Mouse (Mus musculus) liver, embryonic 14.5 days (tissue): ENCODE data around the gene Cux2. TPM values are rescaled to one million over a fixed set of nuclear protein-coding genes. Genes with fewer than 3 reads are reported as not detected.

ENCODE experiments used
- ATAC-seq: fragments of 200-750 bp; cut with Nextera tagmentation; 2 replicates; pipeline ENCODE4 v1.8.0; 2017; ENCODE audit warnings: moderate number of reproducible peaks, mild to moderate bottlenecking, moderate library complexity; ENCODE audit not compliant: insufficient read depth
- DNase-seq, 3 experiments: peaks; one replicate each; pipeline ENCODE4 v3.0.0-alpha.2; 2012 to 2013; ENCODE audit warnings: low read depth in 3 of 3, low spot score in 3 of 3
- H3K27ac ChIP-seq: fragments of 300-500 bp; sonication (generic); 2 replicates; pipeline ENCODE4 v1.5.1; 2014; ENCODE audit warnings: moderate library complexity, mild to moderate bottlenecking, control low read depth, inconsistent platforms
- H3K27me3 ChIP-seq: fragments of 300-500 bp; sonication (generic); 2 replicates; pipeline ENCODE4 v1.6.1; 2014; ENCODE audit warnings: mild to moderate bottlenecking, low read length, moderate library complexity; ENCODE audit not compliant: control insufficient read depth, insufficient read depth
- H3K36me3 ChIP-seq: fragments of 300-500 bp; sonication (generic); replicated peaks from 2 replicates; pipeline ENCODE4 v1.6.1; 2014; ENCODE audit warnings: low read depth; ENCODE audit not compliant: control insufficient read depth, insufficient read depth
- H3K4me1 ChIP-seq, 2 experiments: fragments of 200-500 bp in 1 of 2; fragments of 300-500 bp in 1 of 2; sonication (generic) in 1 of 2; replicated peaks; 2 replicates each; pipeline ENCODE4 v1.6.1; 2012 to 2014; ENCODE audit warnings: antibody characterized with exemption in 1 of 2, inconsistent platforms in 1 of 2, low read length in 1 of 2; ENCODE audit not compliant: control insufficient read depth in 2 of 2, insufficient read depth in 2 of 2
- H3K4me2 ChIP-seq: fragments of 300-500 bp; sonication (generic); 2 replicates; pipeline ENCODE4 v1.6.1; 2014; ENCODE audit warnings: low read depth, mild to moderate bottlenecking, control low read depth, moderate library complexity
- H3K4me3 ChIP-seq, 2 experiments: fragments of 200-500 bp in 1 of 2; fragments of 300-500 bp in 1 of 2; sonication (generic) in 1 of 2; 2 replicates each; pipeline ENCODE4 v1.5.1; 2012 to 2014; ENCODE audit warnings: low read depth in 2 of 2, low read length in 2 of 2, mild to moderate bottlenecking in 2 of 2, control low read depth in 1 of 2, inconsistent platforms in 1 of 2, moderate library complexity in 1 of 2; ENCODE audit not compliant: insufficient read depth in 1 of 2
- H3K9ac ChIP-seq: fragments of 300-500 bp; sonication (generic); replicated peaks from 2 replicates; pipeline ENCODE4 v1.6.1; 2014; ENCODE audit warnings: mild to moderate bottlenecking, control low read depth, moderate library complexity
- H3K9me3 ChIP-seq: fragments of 300-500 bp; sonication (generic); 2 replicates; pipeline ENCODE4 v1.6.1; 2016; ENCODE audit warnings: low read length, mixed read lengths; ENCODE audit not compliant: control insufficient read depth
- CTCF ChIP-seq: IDR thresholded peaks from 2 replicates; pipeline ENCODE4 v1.5.1; 2016; ENCODE audit warnings: antibody characterized with exemption, low read depth, control low read depth
- EP300 ChIP-seq: IDR thresholded peaks from 2 replicates; pipeline ENCODE4 v1.6.1; 2016; ENCODE audit warnings: antibody characterized with exemption, low read depth
- WGBS: fragments of 180-500 bp; shearing (Covaris S2); extraction: QIAGEN DNeasy Blood & Tissue Kit; methylation state at CpG from one replicate; pipeline ENCODE4 v1.1.7; 2014; ENCODE audit not compliant: insufficient replicate concordance; 5-methylcytosine and 5-hydroxymethylcytosine counted together
- polyA plus RNA-seq, 2 experiments: library from polyadenylated mRNA; depleted of rRNA in 1 of 2; stranded (reverse) in 1 of 2; unstranded in 1 of 2; fragments of >200 nt; fragmentation: Nextera tagmentation in 1 of 2; extraction: Ambion mirVana in 1 of 2; gene quantifications; 2 replicates each; pipeline versions ENCODE4 v1.2.1 to v1.2.3; 2012 to 2014

The Cux2 gene
- polyA plus RNA-seq, 2 experiments: 1.0 to 1.4 TPM

DNA sequence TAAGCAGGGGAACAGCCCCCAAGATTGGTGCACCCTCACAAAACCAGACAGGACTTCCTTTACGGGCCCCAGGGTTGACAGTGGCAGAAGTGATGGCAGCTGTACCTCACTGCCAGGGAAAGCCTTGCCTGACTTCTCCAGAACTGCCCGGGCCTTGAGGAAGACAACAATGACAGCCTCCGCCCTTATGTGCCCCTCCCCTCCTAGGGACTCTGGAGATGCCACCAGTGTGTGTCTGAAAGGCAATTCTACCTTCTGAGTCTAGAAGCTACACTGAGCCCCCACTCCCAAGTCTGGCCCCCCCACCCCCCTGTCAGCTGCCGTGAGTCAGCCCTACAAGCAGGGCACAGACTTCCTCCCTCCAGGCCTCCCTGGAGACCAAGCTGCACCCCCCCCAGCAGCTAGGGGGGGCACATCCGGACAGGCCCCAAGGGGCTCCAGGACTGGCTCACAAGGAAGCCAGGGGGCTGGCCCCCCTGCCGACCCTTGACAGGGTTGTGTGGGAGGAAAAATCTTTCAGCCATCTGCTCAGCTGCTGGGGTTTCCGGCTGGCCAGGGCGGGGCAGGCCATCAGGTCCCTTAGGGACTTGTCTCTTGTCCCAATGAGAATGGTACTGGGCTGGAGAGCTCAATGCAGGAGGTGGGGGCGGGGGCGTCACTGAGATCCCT, 216.2 kb downstream of the Cux2 start:
- TF ChIP-seq EP300: no peak
- no peak for TF ChIP-seq CTCF
- no peak overlapping the region for H3K27ac ChIP-seq
- no peak overlapping the region for H3K9ac ChIP-seq
- H3K36me3 ChIP-seq: no peaks in the 10 kb centered on the region; the same call in 1 of the 2 replicates
- H3K4me3 ChIP-seq: 0 out of 4 replicates have a peak overlapping the region, but pooled peaks of 1 of the 2 experiments have one; percentile 13
- ATAC-seq (no peak), DNase-seq (no peak)
- peaks cover 28% of the 10 kb centered on the region in 2 experiments for H3K4me1 ChIP-seq
- H3K27me3 ChIP-seq: peaks cover 3% of the 10 kb centered on the region; the same call in 1 of the 2 replicates
- WGBS: 19% methylated on average over 10 of the region's 10 CpGs
- H3K9me3 ChIP-seq: no peaks in the 10 kb centered on the region
- H3K4me2 ChIP-seq: peak overlapping the region; percentile 84

DNA sequence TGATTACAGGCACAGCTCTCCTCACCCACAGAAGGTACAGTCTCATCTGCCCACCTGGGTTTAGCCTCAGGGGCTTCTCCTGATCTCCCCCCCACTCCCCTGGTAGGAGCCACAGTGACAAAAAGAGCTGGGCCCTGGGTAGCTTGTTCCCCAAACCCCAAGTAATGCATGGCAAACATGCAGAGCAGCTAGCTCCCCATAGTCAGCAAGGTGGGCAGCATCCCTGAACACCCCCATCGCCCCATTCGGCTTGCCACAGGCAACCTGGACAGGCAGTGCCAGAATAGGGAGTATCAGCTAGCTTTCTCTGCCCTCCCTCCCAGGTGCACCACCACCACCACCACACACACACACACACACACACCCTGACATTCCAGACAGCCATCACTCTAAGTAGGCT, 216.7 kb downstream of the Cux2 start:
- Histone ChIP-seq H3K9me3 (no peaks in the 10 kb centered on the region), H3K27ac (no peak overlapping the region), H3K4me3 (no peak overlapping the region), H3K4me1 (peaks cover 23 to 26% of the 10 kb centered on the region in 2 experiments), H3K36me3 (peaks cover 4% of the 10 kb centered on the region), H3K4me2 (peak overlapping the region; percentile 84), H3K27me3 (no peaks in the 10 kb centered on the region; the same call in 1 of the 2 replicates), H3K9ac (no peak overlapping the region)
- 69% methylated on average over 2 of the region's 2 CpGs for WGBS
- no peak for DNase-seq
- no peak for TF ChIP-seq CTCF
- no peak for TF ChIP-seq EP300
- no peak for ATAC-seq

DNA sequence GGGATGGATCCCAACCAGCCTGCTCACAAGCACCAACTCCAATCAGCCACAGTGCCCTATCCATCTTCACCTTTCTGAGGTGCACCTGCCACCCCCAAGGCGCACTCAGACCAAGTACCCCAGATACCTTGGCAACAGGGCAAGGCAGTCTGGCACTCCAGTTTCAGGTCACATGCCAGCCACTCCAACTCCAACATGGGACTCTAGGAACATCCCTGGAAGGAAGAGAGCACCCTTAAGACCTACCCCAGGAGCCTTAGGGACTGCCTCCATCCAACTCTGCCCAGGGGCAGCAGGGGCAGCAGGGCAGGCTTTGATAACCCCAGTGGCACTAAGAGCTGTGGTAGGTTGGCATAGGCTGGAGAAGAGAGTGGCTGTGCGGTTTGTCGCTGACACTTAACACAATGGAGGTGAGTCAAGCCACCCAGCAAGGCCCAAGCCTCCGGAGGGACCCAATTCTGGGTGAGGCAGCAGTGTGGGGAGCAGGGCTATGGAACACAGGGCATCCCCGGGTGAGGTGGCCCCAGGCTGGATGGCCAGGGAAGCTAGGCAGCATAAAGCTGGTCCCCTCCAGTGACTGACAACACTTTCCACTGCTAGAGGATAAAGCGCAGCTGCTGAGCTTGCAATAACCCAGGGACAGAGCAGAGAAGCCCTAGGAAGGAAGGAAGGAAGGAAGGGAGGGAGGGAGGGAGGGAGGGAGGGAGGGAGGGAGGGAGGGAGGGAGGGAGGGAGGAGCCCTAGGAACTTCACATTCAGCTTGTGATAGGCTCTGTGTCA, 217.3 kb downstream of the Cux2 start:
- TF ChIP-seq CTCF: no peak
- no peak for TF ChIP-seq EP300
- Histone ChIP-seq H3K9me3 (no peaks in the 10 kb centered on the region), H3K4me1 (peaks cover 17 to 21% of the 10 kb centered on the region in 2 experiments), H3K36me3 (peaks cover 7% of the 10 kb centered on the region), H3K27ac (no peak overlapping the region), H3K4me2 (no peak overlapping the region), H3K4me3 (no peak overlapping the region), H3K27me3 (no peaks in the 10 kb centered on the region), H3K9ac (no peak overlapping the region)
- 59% methylated on average over 5 of the region's 6 CpGs for WGBS
- no peak for ATAC-seq
- DNase-seq: no peak

DNA sequence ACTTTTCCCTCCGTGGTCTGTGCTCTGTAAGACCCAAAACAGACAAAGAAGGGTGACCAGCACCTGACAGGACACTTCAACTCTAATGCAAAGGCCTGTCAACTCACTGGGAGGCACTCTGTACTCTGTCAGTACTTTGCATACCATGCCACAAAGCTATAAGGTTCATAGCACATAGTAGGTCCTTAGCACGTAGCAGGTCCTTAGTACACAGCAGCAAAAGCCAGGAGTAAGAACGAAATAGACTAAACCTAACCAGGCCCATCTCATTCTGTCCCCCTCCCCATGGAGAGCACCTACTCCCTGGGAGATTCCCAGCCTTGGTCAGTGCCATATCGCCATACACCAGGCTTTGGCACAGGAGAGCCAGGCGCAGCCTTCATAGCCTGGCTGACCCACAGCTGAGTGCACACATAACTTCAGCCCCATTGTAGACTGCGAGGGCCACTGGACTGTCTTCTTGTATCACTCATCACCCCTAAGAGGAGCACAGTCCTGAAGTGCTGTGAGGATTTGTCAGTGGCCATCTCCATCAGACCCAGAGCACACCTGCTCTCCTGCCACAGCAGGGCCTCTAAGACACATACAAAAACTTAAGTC, 218.8 kb downstream of the Cux2 start:
- WGBS: 83% methylated on average over 6 of the region's 6 CpGs
- no peak overlapping the region for H3K4me3 ChIP-seq
- H3K27me3 ChIP-seq: no peaks in the 10 kb centered on the region
- no peak overlapping the region for H3K4me2 ChIP-seq
- H3K27ac ChIP-seq: no peak overlapping the region
- peaks cover 10 to 21% of the 10 kb centered on the region in 2 experiments for H3K4me1 ChIP-seq
- TF ChIP-seq CTCF (no peak), EP300 (no peak)
- no peak for ATAC-seq
- DNase-seq: no peak
- peaks cover 12% of the 10 kb centered on the region for H3K36me3 ChIP-seq
- no peak overlapping the region for H3K9ac ChIP-seq
- H3K9me3 ChIP-seq: no peaks in the 10 kb centered on the region
